Mouse (Mus musculus) MEL (cell line): ENCODE measurements around the gene Slc2a10. TPM values are rescaled to one million over a fixed set of nuclear protein-coding genes. Genes with fewer than 3 reads are reported as not detected.

Experiments used
- DNase-seq: peaks from one replicate; pipeline ENCODE4 v3.0.0; 2011; ENCODE audit warnings: low read depth, low spot score
- H3K27ac ChIP-seq: 2 replicates; pipeline ENCODE4 v1.5.1; 2012; ENCODE audit warnings: low read depth, mild to moderate bottlenecking, control low read depth, low read length, moderate library complexity; ENCODE audit not compliant: control insufficient read depth
- H3K27me3 ChIP-seq, 2 experiments: fragments of 150-350 bp in 1 of 2; sonication (generic) in 1 of 2; 2 replicates each; pipeline ENCODE4 v1.6.1; 2012; ENCODE audit warnings: low read length in 2 of 2, mild to moderate bottlenecking in 2 of 2, improper control_type of control experiment in 1 of 2, moderate library complexity in 1 of 2; ENCODE audit not compliant: insufficient read depth in 2 of 2, control insufficient read depth in 1 of 2
- H3K36me3 ChIP-seq, 2 experiments: 2 replicates each; pipeline ENCODE4 v1.6.1; 2012 to 2014; ENCODE audit warnings: low read length in 2 of 2, improper control_type of control experiment in 1 of 2, inconsistent platforms in 1 of 2, mild to moderate bottlenecking in 1 of 2; ENCODE audit not compliant: insufficient read depth in 2 of 2, control insufficient read depth in 1 of 2
- H3K4me1 ChIP-seq, 2 experiments: fragments of 150-350 bp in 1 of 2; sonication (generic) in 1 of 2; 2 replicates each; pipeline ENCODE4 v1.6.1; 2012; ENCODE audit warnings: low read length in 2 of 2, improper control_type of control experiment in 1 of 2, mild to moderate bottlenecking in 1 of 2; ENCODE audit not compliant: insufficient read depth in 2 of 2, control insufficient read depth in 1 of 2
- H3K4me3 ChIP-seq, 2 experiments: fragments of 150-350 bp in 1 of 2; sonication (generic) in 1 of 2; 2 replicates each; pipeline ENCODE4 v1.5.1; 2012; ENCODE audit warnings: low read depth in 2 of 2, low read length in 2 of 2, mild to moderate bottlenecking in 2 of 2, moderate library complexity in 2 of 2, control low read depth in 1 of 2, improper control_type of control experiment in 1 of 2; ENCODE audit not compliant: control insufficient read depth in 1 of 2, insufficient read depth in 1 of 2
- H3K79me2 ChIP-seq: 2 replicates; pipeline ENCODE4 v1.6.1; 2012; ENCODE audit warnings: mild to moderate bottlenecking, low read length, moderate library complexity; ENCODE audit not compliant: control insufficient read depth, poor library complexity, insufficient read depth
- H3K9ac ChIP-seq: 2 replicates; pipeline ENCODE4 v1.6.1; 2012; ENCODE audit warnings: low read depth, mild to moderate bottlenecking, control low read depth, low read length, moderate library complexity; ENCODE audit not compliant: control insufficient read depth, poor library complexity, severe bottlenecking
- H3K9me3 ChIP-seq: fragments of 150-350 bp; sonication (generic); replicated peaks from 2 replicates; pipeline ENCODE4 v1.6.1; 2012; ENCODE audit warnings: mild to moderate bottlenecking, low read length, improper control_type of control experiment, moderate library complexity; ENCODE audit not compliant: insufficient read depth
- BHLHE40 ChIP-seq: IDR thresholded peaks from 2 replicates; pipeline ENCODE4 v1.6.1; 2012; ENCODE audit warnings: low read depth, mild to moderate bottlenecking, inconsistent platforms, low read length, improper control_type of control experiment, borderline replicate concordance
- CHD1 ChIP-seq: IDR thresholded peaks from 2 replicates; pipeline ENCODE4 v1.6.1; 2012; ENCODE audit warnings: low read depth, mild to moderate bottlenecking, inconsistent platforms, low read length, improper control_type of control experiment
- CTCF ChIP-seq, 3 experiments: IDR thresholded peaks in 2 of 3; conservative IDR thresholded peaks in 1 of 3; 2 replicates each; pipeline ENCODE4 v1.5.1; 2011 to 2012; ENCODE audit warnings: low read length in 3 of 3, low read depth in 2 of 3, mild to moderate bottlenecking in 2 of 3, improper control_type of control experiment in 1 of 3, inconsistent platforms in 1 of 3, mixed read lengths in 1 of 3, moderate library complexity in 1 of 3; ENCODE audit not compliant: control insufficient read depth in 1 of 3, insufficient read depth in 1 of 3, poor library complexity in 1 of 3, severe bottlenecking in 1 of 3
- E2F4 ChIP-seq: IDR thresholded peaks from 2 replicates; pipeline ENCODE4 v1.6.1; 2011; ENCODE audit warnings: low read depth, low read length, improper control_type of control experiment, borderline replicate concordance
- EP300 ChIP-seq, 2 experiments: IDR thresholded peaks; 2 replicates each; pipeline ENCODE4 v1.6.1; 2011; ENCODE audit warnings: improper control_type of control experiment in 2 of 2, low read length in 2 of 2, low read depth in 1 of 2, mild to moderate bottlenecking in 1 of 2
- ETS1 ChIP-seq: IDR thresholded peaks from 2 replicates; pipeline ENCODE4 v1.6.1; 2012; ENCODE audit warnings: low read depth, mild to moderate bottlenecking, inconsistent platforms, low read length, improper control_type of control experiment, moderate library complexity
- HCFC1 ChIP-seq: IDR thresholded peaks from 2 replicates; pipeline ENCODE4 v1.6.1; 2012; ENCODE audit warnings: low read depth, mild to moderate bottlenecking, inconsistent platforms, low read length, improper control_type of control experiment, moderate library complexity
- JUND ChIP-seq: IDR thresholded peaks from 2 replicates; pipeline ENCODE4 v1.6.1; 2011; ENCODE audit warnings: low read depth, mild to moderate bottlenecking, improper control_type of control experiment, low read length
- MAX ChIP-seq: IDR thresholded peaks from 2 replicates; pipeline ENCODE4 v1.6.1; 2011; ENCODE audit warnings: low read length, improper control_type of control experiment
- MAZ ChIP-seq: IDR thresholded peaks from 2 replicates; pipeline ENCODE4 v1.6.1; 2012; ENCODE audit warnings: low read depth, mild to moderate bottlenecking, inconsistent platforms, low read length, improper control_type of control experiment
- MYB ChIP-seq: IDR thresholded peaks from 2 replicates; pipeline ENCODE4 v1.6.1; 2011; ENCODE audit warnings: mild to moderate bottlenecking, low read depth, low read length, improper control_type of control experiment
- MYC ChIP-seq: IDR thresholded peaks from 2 replicates; pipeline ENCODE4 v1.6.1; 2011; ENCODE audit warnings: low read depth, mild to moderate bottlenecking, low read length, improper control_type of control experiment, moderate library complexity
- NELFE ChIP-seq: IDR thresholded peaks from 2 replicates; pipeline ENCODE4 v1.6.1; 2011; ENCODE audit warnings: low read depth, low read length, improper control_type of control experiment
- NRF1 ChIP-seq: IDR thresholded peaks from 2 replicates; pipeline ENCODE4 v1.6.1; 2014; ENCODE audit warnings: low read depth, mild to moderate bottlenecking, inconsistent platforms, low read length, improper control_type of control experiment, moderate library complexity; ENCODE audit not compliant: poor library complexity, insufficient read depth, severe bottlenecking
- POLR2AphosphoS5 ChIP-seq: IDR thresholded peaks from 2 replicates; pipeline ENCODE4 v1.6.1; 2012; ENCODE audit warnings: low read depth, borderline replicate concordance, mild to moderate bottlenecking, inconsistent platforms, low read length, moderate library complexity, mixed read lengths
- SIN3A ChIP-seq: IDR thresholded peaks from 2 replicates; pipeline ENCODE4 v1.6.1; 2012; ENCODE audit warnings: low read length, improper control_type of control experiment, inconsistent platforms
- SMC3 ChIP-seq: IDR thresholded peaks from 2 replicates; pipeline ENCODE4 v1.6.1; 2011; ENCODE audit warnings: low read depth, low read length, improper control_type of control experiment
- TAL1 ChIP-seq: IDR thresholded peaks from 2 replicates; pipeline ENCODE4 v1.6.1; 2012; ENCODE audit warnings: mild to moderate bottlenecking, inconsistent platforms, low read length, moderate library complexity, mixed read lengths
- TCF12 ChIP-seq: IDR thresholded peaks from 2 replicates; pipeline ENCODE4 v1.6.1; 2014; ENCODE audit warnings: low read depth, mild to moderate bottlenecking, inconsistent platforms, low read length, improper control_type of control experiment, moderate library complexity
- UBTF ChIP-seq: IDR thresholded peaks from 2 replicates; pipeline ENCODE4 v1.6.1; 2012; ENCODE audit warnings: low read depth, mild to moderate bottlenecking, inconsistent platforms, low read length, improper control_type of control experiment, moderate library complexity, borderline replicate concordance; ENCODE audit not compliant: insufficient read depth
- USF1 ChIP-seq: IDR thresholded peaks from 2 replicates; pipeline ENCODE4 v1.6.1; 2014; ENCODE audit warnings: low read depth, mild to moderate bottlenecking, inconsistent platforms, low read length, improper control_type of control experiment, moderate library complexity
- ZC3H11A ChIP-seq: IDR thresholded peaks from 2 replicates; pipeline ENCODE4 v1.6.1; 2012; ENCODE audit warnings: low read depth, mild to moderate bottlenecking, inconsistent platforms, low read length, improper control_type of control experiment
- ZKSCAN1 ChIP-seq: IDR thresholded peaks from 2 replicates; pipeline ENCODE4 v1.6.1; 2012; ENCODE audit warnings: low read depth, mild to moderate bottlenecking, inconsistent platforms, low read length, improper control_type of control experiment, moderate library complexity
- ZMIZ1 ChIP-seq: IDR thresholded peaks from 2 replicates; pipeline ENCODE4 v1.6.1; 2012; ENCODE audit warnings: low read depth, mild to moderate bottlenecking, inconsistent platforms, low read length, improper control_type of control experiment, moderate library complexity
- ZNF384 ChIP-seq: IDR thresholded peaks from 2 replicates; pipeline ENCODE4 v1.6.1; 2012; ENCODE audit warnings: low read depth, mild to moderate bottlenecking, inconsistent platforms, low read length, improper control_type of control experiment
- polyA plus RNA-seq, 2 experiments: library from polyadenylated mRNA; stranded (reverse) in 1 of 2; unstranded in 1 of 2; fragments of >175 nt in 1 of 2; fragments of >200 nt in 1 of 2; gene quantifications; 2 replicates each; pipeline versions ENCODE4 v1.2.1 to v1.2.4; 2012; ENCODE audit warnings: low replicate concordance in 2 of 2, low read depth in 1 of 2; ENCODE audit not compliant: insufficient read length in 2 of 2, insufficient read depth in 1 of 2, missing spikeins in 1 of 2
- total RNA-seq: library from RNA; depleted of rRNA; stranded (reverse); fragments of 300-350 nt; gene quantifications from 2 replicates; pipeline ENCODE4 v1.2.3, GENCODE M21; 2012

Gene Slc2a10
- total and polyA plus RNA-seq, 3 experiments, result not detected

DNA sequence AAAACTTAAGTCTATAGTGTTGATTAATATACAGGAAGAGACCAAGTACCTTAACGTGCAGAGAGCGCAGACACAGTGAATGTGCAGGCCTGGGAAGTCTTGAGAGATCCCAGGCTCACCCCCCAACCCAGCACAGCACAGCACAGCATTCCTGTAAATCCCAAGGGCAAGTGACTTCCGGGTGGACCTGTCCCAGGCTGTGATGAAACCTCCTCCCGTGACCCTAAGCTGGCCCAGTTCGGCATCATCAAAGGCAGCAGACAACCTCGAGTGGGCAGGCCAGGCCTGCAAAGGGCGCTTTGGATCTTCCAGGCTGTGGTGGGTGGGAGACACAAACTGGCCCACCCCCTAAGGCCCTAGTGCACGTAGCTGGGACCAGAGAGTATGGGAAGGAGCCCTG lies 21.6 kb upstream of the Slc2a10 start:
- H3K27me3 ChIP-seq, result no peaks in the 10 kb centered on the region
- no peaks in the 10 kb centered on the region for H3K9me3 ChIP-seq

DNA sequence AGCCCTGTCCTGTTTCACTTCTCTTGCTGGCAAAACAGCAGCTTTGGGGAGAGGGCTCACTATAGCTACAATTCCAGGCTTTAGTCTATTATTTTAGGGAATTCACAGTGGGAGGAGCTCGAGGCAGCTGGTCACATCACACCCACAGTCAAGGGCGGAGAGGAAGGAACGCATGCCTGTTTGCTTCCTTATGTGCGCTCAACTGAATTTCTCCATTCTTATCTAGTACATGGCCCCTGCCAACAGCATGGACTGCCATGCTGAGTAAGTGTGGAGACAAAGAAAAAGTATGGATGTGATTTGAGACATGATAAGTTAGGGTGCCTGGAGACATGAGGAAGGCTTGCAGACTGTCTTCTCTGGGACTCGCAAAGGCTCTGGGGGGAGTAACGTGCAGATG lies 19.4 kb upstream of the Slc2a10 start:
- no peak for DNase-seq
- Histone ChIP-seq H3K27ac (no peak overlapping the region), H3K4me1 (no peaks in the 10 kb centered on the region), H3K9ac (no peak overlapping the region), H3K36me3 (no peaks in the 10 kb centered on the region), H3K27me3 (no peaks in the 10 kb centered on the region), H3K4me3 (no peak overlapping the region), H3K79me2 (no peaks in the 10 kb centered on the region), H3K9me3 (no peaks in the 10 kb centered on the region)
- TF ChIP-seq ZMIZ1 (no peak), JUND (no peak), POLR2AphosphoS5 (no peak), SMC3 (no peak), SIN3A (no peak), CHD1 (no peak), MAZ (no peak), BHLHE40 (no peak), UBTF (no peak), MYC (no peak), USF1 (no peak), NRF1 (no peak), ZC3H11A (no peak), ETS1 (no peak), E2F4 (no peak)

More for the DNA sequence above, 21.6 kb upstream of the Slc2a10 start:
- Histone ChIP-seq H3K36me3 (no peaks in the 10 kb centered on the region), H3K79me2 (no peaks in the 10 kb centered on the region), H3K27ac (no peak overlapping the region), H3K4me1 (no peaks in the 10 kb centered on the region), H3K4me3 (no peak overlapping the region), H3K9ac (no peak overlapping the region)
- TF ChIP-seq CTCF (IDR thresholded peaks at IDR 0.05 in 2 of 3, conservative IDR thresholded peaks at IDR 0.05 in 1 of 3; ENCODE audit: control insufficient read depth in 1 of 3, insufficient read depth in 1 of 3, low read depth in 2 of 3, low read length in 3 of 3, poor library complexity in 1 of 3, severe bottlenecking in 1 of 3) (no peak), EP300 (IDR thresholded peaks at IDR 0.05; ENCODE audit: low read depth in 1 of 2, low read length in 2 of 2) (no peak), MYB (no peak), ZMIZ1 (no peak), USF1 (no peak), HCFC1 (no peak), NRF1 (no peak), E2F4 (no peak), UBTF (no peak), NELFE (no peak), MAX (no peak), ZNF384 (no peak), POLR2AphosphoS5 (no peak), ZKSCAN1 (no peak), MYC (no peak), ETS1 (no peak), TCF12 (no peak), ZC3H11A (no peak), TAL1 (no peak)
- no peak for DNase-seq
